Mouse (Mus musculus) limb, embryonic 14.5 days (tissue): Measurements from ENCODE around the gene Zfp467. TPM values are rescaled to one million over a fixed set of nuclear protein-coding genes. Genes with fewer than 3 reads are reported as not detected.

Experiments
- ATAC-seq: fragments of 200-750 bp; cut with Nextera tagmentation; 2 replicates; pipeline ENCODE4 v1.8.0; 2017; ENCODE audit warnings: low read depth, moderate number of reproducible peaks, moderate TSS enrichment; ENCODE audit not compliant: low FRiP score
- DNase-seq: peaks from one replicate; pipeline ENCODE4 v3.0.0-alpha.2; 2015; ENCODE audit warnings: low spot score
- H3K27ac ChIP-seq: fragments of 300-500 bp; sonication (generic); replicated peaks from 2 replicates; pipeline ENCODE4 v1.5.1; 2014; ENCODE audit warnings: low read depth, mild to moderate bottlenecking, low read length, moderate library complexity, mixed read lengths
- H3K27me3 ChIP-seq: fragments of 300-500 bp; sonication (generic); 2 replicates; pipeline ENCODE4 v1.6.1; 2014; ENCODE audit warnings: low read length, mixed read lengths; ENCODE audit not compliant: control insufficient read depth, insufficient read depth
- H3K36me3 ChIP-seq: fragments of 300-500 bp; sonication (generic); 2 replicates; pipeline ENCODE4 v1.6.1; 2014; ENCODE audit warnings: mild to moderate bottlenecking, low read length, moderate library complexity, mixed read lengths; ENCODE audit not compliant: control insufficient read depth, insufficient read depth
- H3K4me1 ChIP-seq: fragments of 300-500 bp; sonication (generic); 2 replicates; pipeline ENCODE4 v1.6.1; 2014; ENCODE audit warnings: antibody characterized with exemption, low read length, mixed read lengths; ENCODE audit not compliant: control insufficient read depth, insufficient read depth
- H3K4me2 ChIP-seq: fragments of 300-500 bp; sonication (generic); replicated peaks from 2 replicates; pipeline ENCODE4 v1.6.1; 2014; ENCODE audit warnings: low read depth, mild to moderate bottlenecking, low read length, moderate library complexity; ENCODE audit not compliant: severe bottlenecking
- H3K4me3 ChIP-seq: fragments of 300-500 bp; sonication (generic); replicated peaks from 2 replicates; pipeline ENCODE4 v1.5.1; 2014; ENCODE audit warnings: low read length
- H3K9ac ChIP-seq: fragments of 300-500 bp; sonication (generic); 2 replicates; pipeline ENCODE4 v1.6.1; 2014; ENCODE audit warnings: mild to moderate bottlenecking, low read depth, low read length, moderate library complexity; ENCODE audit not compliant: severe bottlenecking
- H3K9me3 ChIP-seq: fragments of 300-500 bp; sonication (generic); 2 replicates; pipeline ENCODE4 v1.6.1; 2016; ENCODE audit warnings: low read length; ENCODE audit not compliant: control insufficient read depth
- POLR2A ChIP-seq: fragments of 200-500 bp; IDR thresholded peaks from 2 replicates; pipeline ENCODE4 v1.8.0; 2012; ENCODE audit warnings: inconsistent platforms, mild to moderate bottlenecking, moderate library complexity, borderline replicate concordance; ENCODE audit not compliant: insufficient read depth, insufficient read length; ENCODE audit errors: extremely low read depth
- WGBS: fragments of 180-500 bp; shearing (Covaris S2); extraction: QIAGEN DNeasy Blood & Tissue Kit; methylation state at CpG from one replicate; pipeline ENCODE4 v1.1.7; 2014; 5-methylcytosine and 5-hydroxymethylcytosine counted together
- polyA plus RNA-seq, 2 experiments: library from polyadenylated mRNA; depleted of rRNA in 1 of 2; stranded (reverse) in 1 of 2; unstranded in 1 of 2; fragments of >200 nt; fragmentation: Nextera tagmentation in 1 of 2; extraction: Ambion mirVana in 1 of 2; gene quantifications; 2 replicates each; pipeline versions ENCODE4 v1.2.1 to v1.2.3; 2012 to 2014

Gene Zfp467
- polyA plus RNA-seq, 2 experiments: 29.3 to 43.5 TPM

DNA sequence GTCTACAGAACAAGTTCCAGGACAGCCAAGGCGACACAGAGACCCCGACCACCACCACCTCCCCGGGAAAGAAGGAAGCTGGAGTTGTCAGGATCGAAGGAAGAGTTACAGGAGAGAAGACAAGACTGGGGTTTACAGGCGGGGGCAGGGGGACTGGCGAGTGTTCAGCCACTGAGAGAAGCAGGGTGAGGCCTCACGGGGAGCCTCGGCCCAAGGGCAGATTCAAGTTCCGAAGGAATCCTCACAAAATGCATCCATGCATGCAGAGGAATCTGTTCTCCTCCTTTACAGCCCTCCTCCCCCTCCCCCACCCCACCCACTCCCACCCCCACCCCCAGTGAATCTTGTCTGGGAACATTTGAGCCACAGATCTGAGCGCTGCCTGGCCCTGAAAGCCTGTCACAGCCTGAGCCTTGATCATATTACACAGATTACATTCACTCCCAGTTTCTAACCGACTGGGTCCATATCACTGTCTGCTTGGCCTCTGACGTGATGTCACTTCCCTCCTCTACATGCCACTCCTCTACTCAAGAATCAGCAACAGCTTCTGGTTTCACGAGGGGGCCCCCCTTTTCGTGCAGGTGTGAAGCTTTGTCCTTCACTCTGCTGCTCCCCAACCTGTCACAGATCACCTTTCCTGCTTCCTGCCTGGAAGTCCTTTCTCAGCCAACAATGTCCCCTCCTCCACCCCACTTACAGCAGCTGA is 5.2 kb downstream of the Zfp467 start:
- Histone ChIP-seq H3K4me1 (peaks cover 40% of the 10 kb centered on the region), H3K9ac (no peak overlapping the region), H3K4me2 (no peak overlapping the region)

DNA sequence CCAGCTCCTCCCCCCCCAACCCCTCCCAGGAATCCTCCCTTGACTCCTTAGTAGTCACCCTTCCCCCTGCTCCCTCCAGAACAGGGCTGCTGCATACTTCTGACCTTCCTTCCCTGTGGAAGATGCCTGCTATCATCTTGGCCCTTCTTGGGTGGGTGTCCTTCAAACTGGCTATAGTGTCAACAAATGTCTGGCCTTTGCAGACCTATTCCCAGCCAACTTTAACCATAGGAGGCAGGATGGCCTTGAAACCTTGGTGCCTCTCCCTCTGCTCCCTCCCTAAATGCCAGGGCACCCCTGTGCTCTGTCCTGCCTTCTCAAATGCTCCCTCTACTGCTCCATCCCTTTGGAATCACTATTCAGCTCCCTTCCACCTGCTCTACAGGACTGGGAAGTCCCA is 6.0 kb downstream of the Zfp467 start:
- Histone ChIP-seq H3K4me3 (no peak overlapping the region), H3K4me1 (peaks cover 45% of the 10 kb centered on the region), H3K27me3 (peaks cover 10% of the 10 kb centered on the region; the same call in 1 of the 2 replicates), H3K9ac (no peak overlapping the region), H3K27ac (no peak overlapping the region), H3K4me2 (no peak overlapping the region), H3K9me3 (no peaks in the 10 kb centered on the region), H3K36me3 (peaks cover 60% of the 10 kb centered on the region)
- no peak for ATAC-seq
- TF ChIP-seq POLR2A: no peak
- no peak for DNase-seq

More for the DNA sequence above, 5.2 kb downstream of the Zfp467 start:
- Histone ChIP-seq H3K27ac (no peak overlapping the region), H3K27me3 (peaks cover 10% of the 10 kb centered on the region; the same call in 1 of the 2 replicates), H3K9me3 (no peaks in the 10 kb centered on the region), H3K36me3 (peaks cover 60% of the 10 kb centered on the region), H3K4me3 (no peak overlapping the region)
- no peak for TF ChIP-seq POLR2A
- ATAC-seq (no peak), DNase-seq (no peak)
- WGBS: 37% methylated on average over 14 of the region's 14 CpGs

DNA sequence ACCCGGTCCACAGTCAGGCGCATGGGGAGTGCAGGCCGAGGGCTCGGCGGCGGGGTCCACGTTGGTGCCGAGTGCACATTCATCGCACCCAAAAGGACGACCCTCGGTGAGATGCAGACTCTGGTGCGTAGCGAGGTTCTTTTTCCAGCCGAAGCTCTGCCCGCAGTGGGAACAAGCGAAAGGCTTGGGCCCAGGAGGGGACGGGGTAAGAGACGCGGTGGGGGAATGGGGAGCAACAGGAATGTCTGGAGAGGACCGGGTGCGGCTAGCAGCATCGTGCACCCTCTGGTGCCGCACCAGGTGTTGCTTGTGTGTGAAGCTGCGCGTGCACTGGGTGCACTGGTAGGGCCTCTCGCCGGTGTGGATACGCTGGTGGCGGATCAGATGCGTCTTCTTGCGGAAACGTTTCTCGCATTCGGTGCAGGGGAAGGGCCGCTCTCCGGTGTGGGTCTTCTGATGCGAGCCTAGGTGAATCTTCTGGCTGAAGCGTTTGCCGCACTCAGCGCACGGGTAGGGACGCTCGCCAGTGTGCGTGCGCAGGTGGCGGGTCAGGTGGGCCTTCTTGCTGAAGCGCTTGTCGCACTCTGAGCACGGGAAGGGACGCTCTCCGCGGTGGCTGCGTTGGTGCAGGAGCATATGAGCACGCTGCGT is 7.0 kb downstream of the Zfp467 start:
- Histone ChIP-seq H3K4me3 (no peak overlapping the region), H3K9ac (no peak overlapping the region; the same call in 1 of the 2 replicates), H3K4me1 (peaks cover 43% of the 10 kb centered on the region), H3K36me3 (peaks cover 60% of the 10 kb centered on the region), H3K9me3 (no peaks in the 10 kb centered on the region), H3K27ac (no peak overlapping the region), H3K27me3 (peaks cover 10% of the 10 kb centered on the region; the same call in 1 of the 2 replicates), H3K4me2 (no peak overlapping the region)
- TF ChIP-seq POLR2A: no peak
- no peak for ATAC-seq
- DNase-seq: no peak
- WGBS: 32% methylated on average over 50 of the region's 55 CpGs

DNA sequence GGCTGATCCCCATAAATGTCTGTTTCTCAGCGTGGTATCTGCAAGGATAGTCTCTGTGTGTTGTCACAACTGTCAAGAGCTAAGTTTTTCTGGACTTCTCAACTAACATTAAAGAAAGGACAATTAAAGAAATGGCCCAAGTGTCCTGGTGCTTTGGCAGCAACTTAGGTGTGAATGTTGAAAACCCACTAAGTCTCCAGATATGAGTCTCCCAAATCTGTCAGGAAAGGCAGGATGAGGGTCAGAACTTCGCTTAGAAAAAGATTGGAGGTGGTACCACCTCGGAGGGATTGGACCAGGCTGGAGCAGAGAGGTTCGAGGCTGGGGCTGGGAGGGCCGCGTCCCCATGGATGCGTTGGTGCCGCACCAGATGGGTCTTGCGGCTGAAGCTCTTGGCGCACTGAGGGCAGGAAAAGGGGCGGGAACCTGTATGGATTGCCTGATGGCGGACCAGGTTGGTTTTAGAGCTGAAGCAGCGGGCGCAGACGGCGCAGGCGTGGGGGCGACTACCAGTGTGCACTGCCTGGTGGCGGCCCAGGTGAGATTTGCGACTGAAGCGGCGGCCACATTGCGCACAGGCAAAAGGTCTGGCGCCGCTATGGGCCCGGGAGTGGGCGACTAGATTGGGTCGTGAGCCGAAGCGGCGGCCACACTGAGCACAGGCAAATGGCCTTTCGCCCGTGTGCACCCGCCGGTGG is 7.8 kb downstream of the Zfp467 start:
- no peak overlapping the region for H3K4me3 ChIP-seq
- H3K9me3 ChIP-seq: no peaks in the 10 kb centered on the region
- peaks cover 35% of the 10 kb centered on the region for H3K4me1 ChIP-seq
- DNase-seq (no peak), ATAC-seq (no peak)
- peaks cover 60% of the 10 kb centered on the region for H3K36me3 ChIP-seq
- TF ChIP-seq POLR2A: no peak
- H3K27me3 ChIP-seq: peaks cover 10% of the 10 kb centered on the region; the same call in 1 of the 2 replicates
- no peak overlapping the region for H3K4me2 ChIP-seq
- no peak overlapping the region for H3K27ac ChIP-seq
- WGBS: 49% methylated on average over 25 of the region's 35 CpGs
- H3K9ac ChIP-seq: no peak overlapping the region

DNA sequence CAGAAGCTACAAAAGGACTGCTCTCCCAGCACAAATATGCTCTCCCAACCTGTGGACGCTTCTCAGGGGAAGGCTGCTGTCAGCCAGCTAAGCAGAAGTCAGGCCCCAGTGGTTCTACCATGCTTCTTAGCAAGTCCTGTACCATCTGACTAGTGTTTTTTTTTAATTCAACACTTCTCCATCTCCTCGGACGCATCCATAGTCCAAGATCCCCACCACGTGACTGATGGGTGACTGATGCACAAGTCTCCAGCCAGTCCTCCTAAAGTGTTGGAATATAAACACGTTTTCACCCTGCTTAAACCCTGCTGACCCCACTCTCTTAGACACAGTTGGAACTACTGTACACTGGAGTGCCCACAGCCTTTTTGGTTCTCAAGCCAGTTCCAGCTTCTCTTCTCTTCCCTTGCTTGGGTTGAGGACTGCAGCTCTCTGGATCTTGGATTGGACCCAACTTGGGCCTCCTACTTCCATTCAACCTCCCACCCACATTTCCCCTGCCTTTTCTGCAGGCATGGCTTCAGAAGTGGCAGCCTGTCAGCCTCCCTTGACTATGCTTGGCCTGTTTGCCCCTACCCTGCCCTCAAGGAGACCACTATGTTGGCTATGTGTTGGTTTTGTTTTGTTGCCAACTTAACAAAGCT is 9.8 kb downstream of the Zfp467 start:
- Histone ChIP-seq H3K9ac (no peak overlapping the region), H3K4me3 (no peak overlapping the region), H3K27ac (no peak overlapping the region), H3K27me3 (peaks cover 10% of the 10 kb centered on the region; the same call in 1 of the 2 replicates), H3K4me2 (no peak overlapping the region), H3K36me3 (peaks cover 41% of the 10 kb centered on the region), H3K9me3 (no peaks in the 10 kb centered on the region), H3K4me1 (peaks cover 29% of the 10 kb centered on the region)
- DNase-seq (no peak), ATAC-seq (no peak)
- TF ChIP-seq POLR2A: no peak
- 82% methylated on average over 5 of the region's 5 CpGs for WGBS
